28 mouse cellular contexts compared by ENCODE assay signal in genomic region chr8:23580106-23580505, GRCm38 (mm10).
"Had no signal": no experiment of that assay in that cellular context is flagged by ENCODE, and none has a peak within 500 bp of the region (broad histone marks: within the 10 kb centered on the region; RNA-seq: fewer than 3 reads in every experiment).

No protein-coding gene starts in this region.

- DNase-seq: cerebellum, adult 18-20 months; cerebellum, adult 2 months; cerebellum, adult 8-10 months; cerebellum, adult 9-10 months; cerebellum, adult 9-11 months; cerebellum, postnatal 10 days; cerebellum, postnatal 14 days; cerebellum, postnatal 25 days; cerebellum, postnatal 36 days; embryo, embryonic 11 days; forebrain, postnatal 0 days; gastrocnemius, adult 2 months; gastrocnemius, postnatal 10 days; gastrocnemius, postnatal 14 days; gastrocnemius, postnatal 25 days; gastrocnemius, postnatal 36 days; heart, adult 18-20 months had no signal

- H3K9ac ChIP-seq: embryonic facial prominence, embryonic 12.5 days; embryonic facial prominence, embryonic 13.5 days; embryonic facial prominence, embryonic 15.5 days; forebrain, embryonic 12.5 days; forebrain, embryonic 13.5 days; forebrain, embryonic 15.5 days; forebrain, postnatal 0 days had no signal

- H3K9me3 ChIP-seq: embryonic facial prominence, embryonic 10.5 days; embryonic facial prominence, embryonic 12.5 days; embryonic facial prominence, embryonic 13.5 days; embryonic facial prominence, embryonic 15.5 days; forebrain, embryonic 10.5 days; forebrain, embryonic 12.5 days; forebrain, embryonic 13.5 days; forebrain, embryonic 15.5 days had no signal

- H3K4me3 ChIP-seq: embryonic facial prominence, embryonic 10.5 days; embryonic facial prominence, embryonic 12.5 days; embryonic facial prominence, embryonic 13.5 days; embryonic facial prominence, embryonic 15.5 days; erythroblast, embryonic 14.5 days; forebrain, embryonic 10.5 days; forebrain, embryonic 12.5 days; forebrain, embryonic 13.5 days; forebrain, embryonic 15.5 days; gastrocnemius, adult 2 months had no signal

- H3K4me2 ChIP-seq: embryonic facial prominence, embryonic 12.5 days; embryonic facial prominence, embryonic 13.5 days; embryonic facial prominence, embryonic 15.5 days; forebrain, embryonic 12.5 days; forebrain, embryonic 13.5 days; forebrain, embryonic 15.5 days had no signal

- H3K4me1 ChIP-seq: embryonic facial prominence, embryonic 12.5 days; embryonic facial prominence, embryonic 13.5 days; embryonic facial prominence, embryonic 15.5 days; forebrain, embryonic 10.5 days; forebrain, embryonic 12.5 days; forebrain, embryonic 13.5 days; forebrain, embryonic 15.5 days had no signal

- H3K36me3 ChIP-seq: embryonic facial prominence, embryonic 10.5 days; embryonic facial prominence, embryonic 12.5 days; embryonic facial prominence, embryonic 13.5 days; embryonic facial prominence, embryonic 15.5 days; forebrain, embryonic 10.5 days; forebrain, embryonic 12.5 days; forebrain, embryonic 15.5 days had no signal

- H3K27ac ChIP-seq: embryonic facial prominence, embryonic 10.5 days; embryonic facial prominence, embryonic 12.5 days; embryonic facial prominence, embryonic 13.5 days; embryonic facial prominence, embryonic 15.5 days; forebrain, embryonic 10.5 days; forebrain, embryonic 12.5 days; forebrain, embryonic 13.5 days; forebrain, embryonic 15.5 days; gastrocnemius, adult 2 months had no signal

- H3K27me3 ChIP-seq: embryonic facial prominence, embryonic 12.5 days; embryonic facial prominence, embryonic 13.5 days; embryonic facial prominence, embryonic 15.5 days; forebrain, embryonic 12.5 days; forebrain, embryonic 13.5 days; forebrain, embryonic 15.5 days had no signal

- ATAC-seq: forebrain, embryonic 13.5 days; forebrain, embryonic 14.5 days; forebrain, embryonic 15.5 days; forebrain, embryonic 16.5 days; forebrain, postnatal 0 days had no signal
